ENCODE assay signal across 8 mouse cellular contexts in genomic region chr2:170184175-170184983, GRCm38 (mm10). TPM values are rescaled to one million over a fixed set of nuclear protein-coding genes. Genes with fewer than 3 reads are reported as not detected.
DNase-seq lines count a peak whose midpoint lies in the region; ATAC-seq and TF ChIP-seq lines count a peak whose summit lies in the region.

No protein-coding gene starts in this region.

- TF ChIP-seq CTCF in bone marrow macrophage, adult 2 months (IDR thresholded peaks at IDR 0.05; ENCODE audit: low read depth, low read length), result no peak

- peak overlapping the region; percentile 96 for H3K27ac ChIP-seq in bone marrow macrophage, adult 2 months (ENCODE audit: insufficient read depth, low read depth, low read length)
- peak overlapping the region; percentile 78 for H3K27ac ChIP-seq in hindbrain, embryonic 13.5 days

- H3K9ac ChIP-seq in hindbrain, embryonic 13.5 days, result peak overlapping the region; percentile 67

- H3K27me3 ChIP-seq in hindbrain, embryonic 13.5 days, result no peaks in the 10 kb centered on the region

- peak overlapping the region; percentile 66 for H3K4me3 ChIP-seq in bone marrow macrophage, adult 2 months (ENCODE audit: insufficient read depth, low read length)
- peak overlapping the region; percentile 49 for H3K4me3 ChIP-seq in hindbrain, embryonic 13.5 days

- 2% methylated on average over 32 of the region's 33 CpGs for WGBS in hindbrain, embryonic 13.5 days

- TF ChIP-seq POLR2A in bone marrow macrophage, adult 2 months (IDR thresholded peaks at IDR 0.05; ENCODE audit: borderline replicate concordance, low read depth, low read length), result no peak

- H3K9me3 ChIP-seq in hindbrain, embryonic 13.5 days, result no peaks in the 10 kb centered on the region

- peak overlapping the region; percentile 66 for H3K4me2 ChIP-seq in hindbrain, embryonic 13.5 days

- H3K36me3 ChIP-seq in hindbrain, embryonic 13.5 days, result no peaks in the 10 kb centered on the region

- peak; percentile 88 for ATAC-seq in hindbrain, embryonic 13.5 days (ENCODE audit: low FRiP score)

- H3K4me1 ChIP-seq in bone marrow macrophage, adult 2 months (ENCODE audit: control insufficient read depth, insufficient read depth, low read length), result peaks cover 16% of the 10 kb centered on the region
- peaks cover 9% of the 10 kb centered on the region; the same call in 1 of the 2 replicates for H3K4me1 ChIP-seq in hindbrain, embryonic 13.5 days (replicated peaks)

- peak; percentile 99 for DNase-seq in ES-CJ7 (ENCODE audit: low read depth, low spot score)
- DNase-seq in frontal cortex, postnatal 14 days (ENCODE audit: low spot score in 2 of 2), result peak; percentile 24 to 36
- peak; percentile 10 for DNase-seq in left cerebral cortex, adult 11 months (ENCODE audit: low spot score)
- DNase-seq in lung, postnatal 4 days, result peak; percentile 82 to 88
- peak; percentile 41 to 45 for DNase-seq in right cerebral cortex, adult 2 months (ENCODE audit: low spot score in 2 of 2)
- peak; percentile 55 to 74 for DNase-seq in urinary bladder, postnatal 36 days (ENCODE audit: low spot score in 2 of 2)

RNA-seq across cellular contexts. Expression of gene Zfp217, which starts 36.5 kb away (rescaled TPM):
- 44.0 and 45.3 TPM in 2 replicates for polyA plus RNA-seq in bone marrow macrophage, adult 2 months (2012; ENCODE audit: insufficient read depth, insufficient read length, missing spikeins)
- 1.9 and 2.3 TPM in 2 replicates for polyA plus RNA-seq in hindbrain, embryonic 13.5 days (2015; fragmentation: Nextera tagmentation; extraction: Ambion mirVana)

Comparison
In these comparisons a context has a peak if more than half of its experiments do, and no peak if none do; other contexts are left out.
1. Peak in every context shown above with its lines: DNase-seq, ATAC-seq, H3K4me3 ChIP-seq and H3K27ac ChIP-seq.
2. DNase-seq: peak in every context shown above with its lines; median percentile 99 in ES-CJ7; 85 in lung, postnatal 4 days; 64 in urinary bladder, postnatal 36 days; 43 in right cerebral cortex, adult 2 months; 30 in frontal cortex, postnatal 14 days; 10 in left cerebral cortex, adult 11 months.
3. RNA of gene Zfp217, which starts 36.5 kb away (polyA plus RNA-seq): 44.0 to 45.3 TPM in bone marrow macrophage, adult 2 months; 1.9 to 2.3 TPM in hindbrain, embryonic 13.5 days; every median in the first group is over 10 times any median in the second.